In the genomic region with DNA sequence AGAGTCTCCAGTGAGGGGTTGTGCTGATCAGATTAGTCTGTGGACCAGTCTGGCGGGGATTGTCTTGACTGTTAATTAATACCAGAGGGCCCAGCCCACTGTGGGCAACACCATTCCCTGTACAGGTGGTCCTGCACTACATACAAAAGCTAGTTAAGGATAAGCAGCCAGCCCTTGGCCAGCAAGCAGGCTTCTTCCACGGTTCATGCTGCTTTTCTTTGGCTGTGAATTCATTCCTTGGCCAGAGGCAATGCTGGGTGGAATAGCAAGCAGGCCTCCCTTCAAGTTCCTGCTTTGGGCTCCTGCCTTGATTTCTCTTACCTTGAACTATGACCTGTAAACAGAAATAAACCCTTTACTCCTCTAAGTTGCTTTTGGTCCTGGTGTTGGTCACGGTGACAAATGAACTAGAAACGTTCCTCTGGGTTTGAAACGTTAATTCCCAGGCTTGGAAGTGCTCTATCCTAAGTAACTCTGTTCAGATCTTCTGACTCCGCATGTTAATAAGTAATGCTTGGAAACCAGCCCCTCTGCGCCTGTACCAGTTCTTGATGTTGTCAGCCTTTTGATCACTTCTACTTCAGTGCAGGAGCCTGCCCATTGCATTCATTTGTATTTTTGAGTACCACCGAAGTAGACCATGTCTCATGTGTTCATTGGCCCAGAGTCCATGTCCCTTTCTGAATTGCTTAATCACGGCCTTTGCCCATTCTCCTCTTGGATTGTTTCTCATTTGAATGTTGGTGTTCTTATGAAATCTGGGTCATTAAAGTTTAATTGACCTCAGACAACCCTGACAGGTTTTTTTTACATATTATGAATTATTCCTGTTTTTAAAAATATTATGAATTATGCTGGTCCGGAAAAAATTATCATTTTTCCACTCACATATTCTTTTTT, we compare ENCODE assay signal across 17 mouse cellular contexts.
"Had no signal": no experiment of that assay in that cellular context is flagged by ENCODE, and none has a peak within 500 bp of the region (broad histone marks: within the 10 kb centered on the region; RNA-seq: fewer than 3 reads in every experiment).

No protein-coding gene starts in this region.

- H3K4me2 ChIP-seq: limb, embryonic 13.5 days; liver, embryonic 11.5 days; lung, embryonic 14.5 days; midbrain, embryonic 11.5 days had no signal

- DNase-seq: layer of hippocampus, adult 9-11 months; liver, postnatal 0 days; lung, embryonic 14.5 days; lung, postnatal 36 days; midbrain, embryonic 14.5 days; thymus, adult 18-20 months; thymus, postnatal 36 days had no signal

- H3K9ac ChIP-seq: limb, embryonic 13.5 days; liver, embryonic 14.5 days; liver, postnatal 0 days; lung, embryonic 14.5 days had no signal

- H3K4me3 ChIP-seq: layer of hippocampus, adult 2 months; limb, embryonic 10.5 days; limb, embryonic 13.5 days had no signal

- H3K9me3 ChIP-seq: limb, embryonic 10.5 days; limb, embryonic 13.5 days had no signal

- ATAC-seq: hindbrain, postnatal 0 days; inflammation-experienced regulatory T-cells, adult 6 months; intestine, embryonic 16.5 days; liver, postnatal 0 days; lung, postnatal 0 days had no signal

- H3K36me3 ChIP-seq: limb, embryonic 10.5 days; limb, embryonic 13.5 days had no signal

- H3K27ac ChIP-seq: hindbrain, postnatal 0 days; layer of hippocampus, adult 2 months; limb, embryonic 10.5 days; limb, embryonic 13.5 days; liver, embryonic 14.5 days had no signal
